Mouse (Mus musculus) left cerebral cortex, postnatal 14 days (tissue): ENCODE data around the gene Vil1. TPM values are rescaled to one million over a fixed set of nuclear protein-coding genes. Genes with fewer than 3 reads are reported as not detected.
"Not testable (repeated sequence)": the region's sequence is repeated elsewhere in the genome, so short reads cannot be mapped to it uniquely, and the experiment has no call there.

Source experiments
- DNase-seq, 2 experiments: peaks; one replicate each; pipeline ENCODE4 v3.0.0; 2021 to 2022; ENCODE audit warnings: low spot score in 2 of 2, mixed read lengths in 1 of 2
- intact Hi-C: fragments of 180-260 bp; cut with DNase I; formaldehyde crosslinking; loops from one replicate; pipeline ENCODE4 v1.15.1; 2025
- total RNA-seq, 2 experiments: library from RNA; stranded (reverse); gene quantifications; 2 replicates each; pipeline ENCODE4 v1.2.3; 2021

Vil1 gene
- total RNA-seq, 2 experiments from 2014 or later, result 0.64 to 1.1 TPM

DNA sequence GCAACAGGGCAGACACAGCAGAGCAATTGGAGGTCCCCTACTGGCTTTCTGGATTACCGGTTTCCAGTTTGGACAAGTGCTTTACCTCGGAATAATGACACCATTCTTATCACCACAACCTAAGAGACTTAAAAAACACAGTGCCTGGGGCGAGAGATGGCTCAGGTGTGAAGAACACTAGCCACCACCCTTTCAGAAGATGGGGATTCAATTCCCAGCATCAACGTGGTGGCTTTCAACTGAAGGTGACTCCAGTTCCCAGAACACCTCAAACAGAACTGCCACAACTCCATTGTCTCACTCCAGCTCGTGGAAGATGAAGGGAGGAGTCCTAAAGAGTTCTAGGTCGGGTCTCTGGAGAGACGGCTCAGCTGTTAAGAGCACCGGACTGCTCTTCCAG, 23.6 kb upstream of the Vil1 start:
- intact Hi-C loops, result no loop called here
- no peak for DNase-seq

DNA sequence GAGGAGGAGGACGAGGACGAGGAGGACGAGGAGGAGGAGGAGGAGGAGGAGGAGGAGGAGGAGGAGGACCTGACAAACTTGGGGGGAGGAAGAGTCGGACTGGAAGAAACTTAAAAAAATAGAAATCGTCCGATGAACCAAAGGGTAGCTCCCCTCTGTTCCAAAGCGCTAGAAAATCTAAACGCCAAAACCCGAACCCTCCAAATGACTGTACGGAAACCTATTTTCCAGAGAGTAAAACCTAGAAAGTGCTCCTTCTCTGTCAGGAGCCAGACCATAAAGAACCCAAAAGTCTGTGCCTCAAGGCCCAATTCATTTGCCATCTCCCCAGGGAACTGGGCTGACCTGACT, 22.8 kb upstream of the Vil1 start:
- no peak for DNase-seq
- intact Hi-C loops, result no loop called here

DNA sequence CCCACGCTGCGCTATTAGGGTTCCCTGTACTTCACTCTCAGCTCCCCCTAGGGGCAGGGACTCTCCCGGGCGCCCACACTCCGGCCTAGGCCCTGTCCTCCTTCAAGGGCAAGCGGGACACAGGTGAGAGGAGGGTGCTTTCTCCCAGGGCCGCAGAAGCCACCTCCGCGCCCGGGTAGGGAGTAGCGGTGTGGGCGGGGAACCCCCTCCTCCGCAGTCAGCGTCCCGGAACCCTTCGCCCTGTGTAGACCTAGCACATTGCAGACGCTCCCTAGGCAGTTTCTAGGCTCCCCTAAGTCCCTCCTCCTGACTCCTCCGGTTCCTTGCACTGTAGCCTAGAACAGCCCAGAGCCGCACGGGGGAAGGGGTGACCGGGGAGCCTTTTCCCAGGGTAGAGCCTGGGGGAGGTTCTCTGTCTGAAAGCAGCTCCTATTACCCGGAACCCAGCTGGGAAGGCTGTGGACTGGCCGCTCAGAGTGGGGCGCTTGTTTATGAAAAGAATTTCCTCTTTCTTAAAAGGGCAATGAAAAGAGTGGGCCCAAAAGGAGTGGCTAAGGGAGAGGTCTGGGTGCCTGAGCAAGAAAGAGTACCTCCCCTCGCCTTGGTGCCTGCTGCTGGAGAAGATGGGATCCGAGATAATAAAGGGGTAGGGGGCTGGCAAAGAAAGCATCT, 22.3 kb upstream of the Vil1 start:
- DNase-seq, result peak; percentile 91 to 92
- intact Hi-C loops, result loop anchor here (1.0 kb wide), 1 partner anchor 74 kb away; no protein-coding TSS in a partner anchor

DNA sequence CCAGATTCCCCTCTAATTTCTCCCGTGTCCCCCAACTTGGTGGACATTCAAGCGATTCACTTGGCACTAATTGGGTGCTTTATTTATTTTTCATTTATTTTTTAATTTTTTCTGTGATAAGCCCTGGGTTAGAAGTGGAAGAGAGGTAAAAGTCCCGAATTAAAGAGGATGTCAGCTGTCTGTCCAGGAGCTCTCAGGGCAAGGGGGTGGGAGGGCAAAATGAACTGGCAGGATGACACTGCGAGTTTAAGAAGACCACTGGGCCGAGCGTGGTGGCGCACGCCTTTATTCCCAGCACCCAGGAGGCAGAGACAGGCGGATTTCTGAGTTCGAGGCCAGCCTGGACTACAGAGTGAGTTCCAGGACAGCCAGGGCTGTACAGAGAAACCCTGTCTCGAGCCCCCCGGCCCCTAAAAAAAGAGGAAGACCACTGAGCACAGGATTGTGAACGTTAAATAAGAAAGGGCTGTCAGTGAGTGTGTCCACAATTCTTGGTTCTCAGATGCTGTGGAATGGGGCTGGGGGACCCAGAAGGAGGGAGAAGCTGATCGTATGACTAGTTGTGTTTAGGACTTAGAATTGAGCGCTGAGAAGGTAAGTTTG, 21.7 kb upstream of the Vil1 start:
- DNase-seq, result no peak
- intact Hi-C loops, result loop anchor here (1.0 kb wide), 1 partner anchor 74 kb away; no protein-coding TSS in a partner anchor

DNA sequence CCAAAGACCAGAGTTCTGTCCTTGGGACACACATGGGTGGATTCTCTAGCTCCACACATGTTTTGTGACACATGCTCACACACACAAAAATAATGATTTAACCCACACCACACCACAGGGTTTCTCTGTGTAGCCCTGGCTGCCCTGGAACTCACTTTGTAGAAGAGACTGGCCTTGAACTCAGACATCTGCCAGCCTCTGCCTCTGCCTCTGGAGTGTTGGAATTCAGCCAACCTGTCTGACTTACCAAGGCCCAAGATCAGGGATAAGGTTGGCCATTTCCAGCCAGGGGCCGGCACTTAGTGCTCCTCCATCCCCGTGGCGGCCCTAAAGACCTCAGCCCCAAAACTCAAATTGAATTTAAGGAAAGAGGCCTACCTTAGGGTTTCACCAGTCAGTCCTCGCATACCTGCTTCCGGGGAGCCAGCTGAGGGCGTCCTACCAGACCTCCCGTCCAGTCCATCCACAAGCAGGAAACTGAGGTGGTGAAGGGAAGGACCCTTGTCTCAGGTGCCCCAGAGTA, 20.7 kb upstream of the Vil1 start:
- intact Hi-C loops, result no loop called here
- DNase-seq, result no peak

DNA sequence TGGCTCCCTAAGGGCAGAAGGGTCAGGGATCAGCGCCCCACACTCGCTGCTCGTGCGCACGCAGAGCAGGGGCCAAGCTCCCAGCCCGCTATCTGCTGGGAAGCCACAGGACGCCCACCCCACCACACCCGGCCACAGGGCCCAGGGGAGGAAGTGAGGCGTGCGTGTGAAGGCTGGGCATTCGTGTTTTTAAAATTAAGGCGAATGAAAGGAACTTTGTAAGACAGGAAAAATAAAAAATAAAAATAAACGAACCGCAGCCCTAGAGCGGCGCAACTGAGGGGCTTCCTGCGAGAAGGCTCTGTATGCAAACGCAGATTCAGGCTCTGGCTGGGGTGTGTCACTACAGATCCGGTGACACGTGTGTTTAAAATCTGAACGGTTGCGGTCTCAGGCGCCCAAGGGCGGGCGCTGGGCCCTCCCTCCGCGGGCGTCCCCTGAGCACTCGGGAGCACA, 19.3 kb upstream of the Vil1 start:
- intact Hi-C loops, result loop anchor here (5.0 kb wide), 1 partner anchor 62 kb away; no protein-coding TSS in a partner anchor

DNA sequence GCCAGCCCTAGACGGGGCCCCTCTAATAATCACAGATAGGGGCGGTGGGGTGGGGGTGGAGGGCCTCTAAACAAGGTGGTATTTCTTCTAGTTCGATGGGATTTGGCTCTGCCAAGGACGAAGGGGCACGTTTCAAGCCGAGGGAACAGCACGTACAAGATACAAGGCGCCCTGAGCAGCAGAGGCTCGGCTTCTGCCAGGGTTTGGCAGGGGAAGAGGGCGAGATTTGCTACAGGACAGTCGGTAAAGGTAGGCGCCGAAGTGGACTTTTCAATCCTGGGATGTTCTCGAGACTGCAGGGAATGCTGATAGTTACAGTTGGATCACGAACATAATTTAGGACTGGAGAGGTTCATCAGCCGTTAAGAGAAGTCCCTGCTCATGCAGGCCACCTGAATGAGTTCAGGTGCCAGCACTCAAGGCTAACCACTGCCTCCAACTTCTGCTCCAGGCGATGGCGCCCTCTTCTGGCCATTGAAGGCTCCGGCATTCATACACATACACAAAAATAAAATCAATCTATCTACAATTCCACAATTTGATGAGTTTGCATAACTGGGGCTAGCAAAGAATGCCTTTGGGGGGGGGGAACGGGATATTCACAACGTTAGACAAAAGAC, 18.8 kb upstream of the Vil1 start:
- DNase-seq, result peak in 1 of 2 experiments; percentile 39
- intact Hi-C loops, result loop anchor here (5.0 kb wide), 1 partner anchor 62 kb away; no protein-coding TSS in a partner anchor

More for the DNA sequence above, 19.3 kb upstream of the Vil1 start:
- DNase-seq, result no peak

DNA sequence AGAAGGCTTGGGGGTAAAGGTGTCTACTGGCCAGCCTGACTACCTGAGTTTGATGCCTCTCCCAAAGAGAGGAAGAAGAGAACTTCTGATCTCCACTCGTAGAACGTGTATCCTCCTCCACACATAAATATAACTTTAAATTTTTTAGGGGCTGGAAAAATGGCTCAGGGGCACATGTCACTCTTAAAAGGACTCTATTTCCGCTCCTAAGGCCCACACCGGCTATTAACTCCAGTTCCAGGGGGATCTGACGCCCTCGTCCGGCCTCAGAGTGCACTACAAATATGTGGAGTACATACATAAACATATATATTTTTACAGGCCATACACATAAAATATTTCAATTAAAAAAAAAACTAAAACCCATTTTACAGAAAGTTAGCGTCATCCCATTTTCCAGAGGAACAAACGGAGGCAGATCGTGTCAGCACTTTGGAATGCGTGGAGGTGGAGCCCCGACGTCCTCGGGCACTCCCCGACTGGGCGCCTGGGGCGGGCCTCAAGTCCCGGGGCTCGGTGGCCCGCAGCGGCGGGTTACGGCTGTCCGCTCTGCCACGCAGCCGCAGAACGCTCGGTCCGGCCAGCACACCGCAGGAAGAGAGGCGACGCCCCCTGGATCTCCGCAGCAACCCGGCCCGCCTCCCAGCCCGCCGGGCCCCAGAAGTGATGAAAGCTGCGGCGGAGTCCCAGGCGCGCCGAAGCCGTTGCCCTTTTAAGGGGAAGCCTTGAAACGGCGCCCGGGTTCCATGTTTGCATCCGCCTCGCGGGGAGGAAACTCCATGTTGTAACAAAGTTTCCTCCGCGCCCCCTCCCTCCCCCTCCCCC, 18.0 kb upstream of the Vil1 start, which contains the start of gene Ctdsp1:
TSS of gene Ctdsp1 (plus strand) at position 586 of the 825 bp plus-strand sequence.
- intact Hi-C loops, result loop anchor here (5.0 kb wide), 1 partner anchor 61 kb away; no protein-coding TSS in a partner anchor
- peak; percentile 95 to 97 for DNase-seq

DNA sequence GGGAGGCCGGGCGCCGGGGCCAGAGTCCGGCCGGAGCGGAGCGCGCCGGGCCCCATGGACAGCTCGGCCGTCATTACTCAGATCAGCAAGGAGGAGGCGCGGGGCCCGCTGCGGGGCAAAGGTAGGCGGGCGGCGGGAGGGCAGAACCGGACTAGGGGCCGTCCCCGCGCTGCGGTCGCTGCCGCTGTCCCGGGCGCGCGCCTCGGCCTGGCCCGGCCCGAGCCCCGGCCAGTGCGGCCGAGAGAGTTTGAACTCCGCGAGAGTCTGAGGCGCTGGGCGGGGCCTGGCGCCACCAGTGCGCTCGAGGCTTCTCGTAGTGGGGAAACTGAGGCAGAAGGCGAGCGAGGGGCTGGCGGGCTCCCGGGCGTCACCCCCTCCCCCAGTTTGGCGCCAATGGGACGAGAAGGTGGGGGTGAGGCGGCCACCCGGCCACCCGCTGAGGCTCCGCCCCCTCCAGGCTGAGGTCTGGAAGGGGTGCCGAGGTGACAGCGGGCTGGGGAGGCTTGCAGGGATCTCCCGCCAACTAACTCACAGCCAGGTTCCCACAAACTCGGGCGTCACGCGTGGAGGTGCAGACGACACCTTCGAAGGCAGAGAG, 17.2 kb upstream of the Vil1 start:
- DNase-seq, result peak in 1 of 2 experiments; percentile 25
- intact Hi-C loops, result loop anchor here (5.0 kb wide), 1 partner anchor 60 kb away; no protein-coding TSS in a partner anchor

DNA sequence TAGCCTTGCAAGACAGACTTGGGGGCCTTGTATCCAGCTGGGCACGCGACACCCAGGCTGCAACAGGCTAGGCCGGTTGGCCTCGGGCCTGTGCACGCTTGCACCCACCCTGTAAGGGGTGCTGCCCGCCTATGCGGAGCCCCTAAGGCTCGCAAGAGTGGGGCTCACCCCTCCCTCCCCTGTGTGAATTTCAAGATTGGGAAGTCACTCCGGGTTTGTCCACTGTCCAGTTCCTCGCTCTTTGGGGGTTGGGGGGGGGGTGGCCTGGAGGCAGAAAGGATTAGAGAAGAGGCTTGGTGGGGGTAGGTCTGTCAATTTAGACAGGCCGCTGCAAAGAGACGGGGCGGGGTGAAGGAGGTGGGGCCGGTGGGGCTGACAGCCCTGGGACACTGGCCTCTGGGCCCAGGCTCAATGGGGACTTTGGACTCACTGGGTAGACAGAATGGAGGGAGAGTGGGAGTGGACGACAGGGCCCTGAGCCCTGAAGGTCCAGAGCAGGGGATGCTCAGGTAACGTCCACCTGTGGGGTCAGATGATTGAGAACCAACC, 16.7 kb upstream of the Vil1 start:
- no peak for DNase-seq
- intact Hi-C loops, result loop anchor here (5.0 kb wide), 1 partner anchor 60 kb away; no protein-coding TSS in a partner anchor

DNA sequence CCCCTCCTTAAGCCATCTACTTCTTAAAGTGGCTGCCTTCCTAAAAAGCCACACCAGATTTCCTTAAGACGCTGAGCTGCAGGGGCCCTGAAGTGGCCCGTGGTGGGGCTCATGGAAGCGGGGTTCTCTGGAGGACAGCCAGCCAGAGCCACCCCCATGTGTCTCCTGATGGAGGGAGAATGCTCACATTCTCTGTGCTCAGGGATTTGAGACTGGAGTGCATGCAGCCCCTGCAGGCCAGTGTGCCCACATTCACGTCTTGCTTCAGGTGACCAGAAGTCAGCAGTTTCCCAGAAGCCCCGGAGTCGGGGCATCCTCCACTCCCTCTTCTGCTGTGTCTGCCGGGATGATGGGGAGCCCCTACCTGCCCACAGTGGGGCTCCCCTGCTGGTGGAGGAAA, 16.2 kb upstream of the Vil1 start:
- intact Hi-C loops, result loop anchor here (5.0 kb wide), 1 partner anchor 59 kb away; no protein-coding TSS in a partner anchor
- no peak for DNase-seq

DNA sequence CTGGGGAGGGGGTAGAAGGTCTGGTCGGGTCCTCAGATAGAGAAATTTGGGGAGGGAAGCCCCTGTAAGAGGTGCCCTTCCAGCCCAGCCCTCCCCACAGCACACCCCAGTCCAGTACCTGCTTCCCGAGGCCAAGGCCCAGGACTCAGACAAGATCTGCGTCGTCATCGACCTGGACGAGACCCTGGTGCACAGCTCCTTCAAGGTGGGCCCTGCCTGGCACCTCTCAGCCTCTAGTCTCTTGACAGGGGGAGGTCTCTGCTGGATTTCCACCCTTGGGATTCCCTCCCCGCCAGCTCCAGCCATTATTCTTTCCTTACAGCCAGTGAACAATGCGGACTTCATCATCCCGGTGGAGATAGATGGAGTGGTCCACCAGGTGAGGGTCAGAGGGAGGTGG, 15.5 kb upstream of the Vil1 start:
- intact Hi-C loops, result loop anchor here (5.0 kb wide), 1 partner anchor 59 kb away; no protein-coding TSS in a partner anchor
- no peak for DNase-seq

DNA sequence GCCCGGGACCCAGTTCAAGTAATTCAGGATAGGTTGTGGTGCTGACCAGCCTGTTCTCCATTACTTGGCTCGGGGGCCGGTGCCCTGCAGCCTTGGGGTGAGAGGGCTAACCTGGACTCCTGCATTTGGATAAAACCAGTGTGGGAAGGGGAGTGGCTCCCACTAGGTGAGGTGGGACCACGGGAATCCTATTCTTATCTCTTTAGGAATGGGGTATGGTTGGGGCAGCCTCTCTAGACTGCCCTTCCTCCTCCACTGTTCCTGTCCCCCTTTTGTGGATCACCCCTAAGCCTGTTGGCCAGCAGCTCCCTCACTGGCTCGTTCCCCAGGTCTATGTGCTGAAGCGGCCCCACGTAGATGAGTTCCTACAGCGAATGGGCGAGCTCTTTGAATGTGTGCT, 14.9 kb upstream of the Vil1 start:
- no peak for DNase-seq
- intact Hi-C loops, result loop anchor here (5.0 kb wide), 1 partner anchor 58 kb away; no protein-coding TSS in a partner anchor

DNA sequence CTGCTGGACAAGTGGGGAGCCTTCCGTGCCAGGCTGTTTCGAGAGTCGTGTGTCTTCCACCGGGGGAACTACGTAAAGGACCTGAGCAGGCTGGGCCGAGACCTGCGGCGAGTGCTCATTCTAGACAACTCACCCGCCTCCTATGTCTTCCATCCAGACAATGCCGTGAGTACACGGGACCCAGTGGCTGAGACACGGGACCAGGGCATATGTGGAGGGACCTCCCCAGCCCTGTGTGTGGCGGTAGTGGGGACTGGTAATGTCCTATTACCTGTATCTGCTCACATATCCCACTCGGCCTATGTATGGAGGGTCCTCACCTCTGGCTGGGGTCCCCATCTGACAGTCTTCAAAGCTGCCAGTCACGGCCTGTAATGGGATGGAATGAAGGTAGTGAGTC, 14.3 kb upstream of the Vil1 start:
- no peak for DNase-seq
- intact Hi-C loops, result loop anchor here (5.0 kb wide), 1 partner anchor 57 kb away; no protein-coding TSS in a partner anchor

DNA sequence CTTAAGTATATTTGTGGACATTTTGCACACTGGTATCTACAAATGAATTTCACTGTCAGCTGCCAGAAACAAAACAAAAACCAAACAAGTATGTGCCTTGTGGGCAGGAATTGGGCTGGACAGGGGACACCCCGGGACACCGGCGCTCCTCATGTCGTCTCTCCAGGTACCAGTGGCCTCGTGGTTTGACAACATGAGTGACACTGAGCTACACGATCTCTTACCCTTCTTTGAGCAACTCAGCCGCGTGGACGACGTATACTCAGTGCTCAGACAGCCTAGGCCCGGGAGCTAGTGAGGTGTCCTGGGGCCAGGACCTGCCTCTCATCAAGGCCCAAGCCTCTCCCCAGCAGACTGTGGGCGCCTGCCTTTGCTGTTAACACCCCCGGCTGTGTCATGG, 13.9 kb upstream of the Vil1 start:
- intact Hi-C loops, result no loop called here
- no peak for DNase-seq

DNA sequence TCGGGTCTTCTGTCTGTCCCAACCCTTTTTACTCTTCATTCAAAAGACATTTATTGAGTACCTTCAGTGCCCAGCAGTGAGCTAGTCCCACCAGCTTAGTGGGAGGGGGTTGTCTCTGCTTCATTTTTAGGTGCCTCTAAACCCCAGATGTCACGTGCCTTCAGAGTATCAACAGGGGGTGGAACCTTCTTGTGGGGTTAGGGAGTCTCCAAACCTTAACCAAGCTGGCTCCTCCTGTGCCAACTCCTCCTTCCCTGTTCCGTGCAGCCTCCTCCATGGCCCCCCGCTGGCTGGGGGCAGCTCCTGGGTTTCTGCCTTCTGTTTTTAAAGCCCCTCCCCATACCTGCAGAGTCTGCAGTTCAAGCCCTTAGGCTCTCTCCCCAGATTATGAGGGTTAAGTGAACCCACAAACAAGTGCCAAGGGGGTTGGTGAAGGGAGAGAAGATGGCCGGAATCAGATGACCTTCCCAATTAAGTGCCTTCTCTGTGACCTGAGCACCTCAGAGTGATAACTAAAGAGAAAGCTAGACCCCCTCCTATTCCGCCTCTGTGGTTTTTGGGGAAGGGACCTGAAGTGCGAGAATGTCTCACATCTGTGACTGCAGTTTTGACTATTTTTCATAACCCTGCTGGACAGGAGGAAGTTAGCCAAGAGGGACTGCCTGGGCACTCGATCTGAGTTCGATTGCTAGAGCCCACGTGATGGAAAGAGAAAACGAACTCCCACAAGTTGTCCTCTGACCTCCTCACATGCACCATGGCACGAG, 12.5 kb upstream of the Vil1 start:
- DNase-seq, intact Hi-C loops: not testable (repeated sequence)

DNA sequence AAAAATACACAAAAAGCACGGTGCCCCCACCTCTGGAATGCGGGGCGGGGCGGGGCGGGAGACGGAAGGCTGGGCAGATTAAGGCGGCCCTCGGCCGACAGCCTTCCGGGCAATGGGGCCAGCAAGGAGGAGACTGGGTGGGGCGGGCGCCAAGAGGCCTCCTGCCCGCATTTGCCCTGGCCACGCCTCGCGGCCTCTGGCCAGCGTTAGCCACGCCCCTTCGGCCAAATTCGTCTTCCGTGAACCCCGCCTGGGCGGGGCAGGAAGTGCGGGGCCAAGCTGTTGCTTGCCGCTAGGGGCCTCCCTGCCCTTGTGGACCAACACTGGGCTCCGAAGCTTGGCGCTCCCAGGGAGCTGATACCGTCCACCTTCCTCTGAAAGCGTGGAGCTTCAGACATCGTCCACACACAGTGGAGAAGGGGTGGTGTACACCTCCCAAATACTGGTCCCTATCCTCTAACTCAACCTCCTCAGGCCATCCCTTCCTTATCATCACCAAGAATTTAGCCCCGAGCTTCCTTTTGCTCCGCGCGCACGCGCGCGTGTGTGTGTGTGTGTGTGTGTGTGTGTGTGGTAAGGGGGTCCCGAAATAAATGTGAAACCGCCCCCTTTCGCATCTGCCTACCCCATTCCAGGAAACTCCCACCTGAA, 11.8 kb upstream of the Vil1 start:
- peak; percentile 86 to 91 for DNase-seq
- intact Hi-C loops, result no loop called here
